Mouse (Mus musculus) layer of hippocampus, adult 2 months (tissue): ENCODE data around the gene Hist1h4b. TPM values are rescaled to one million over a fixed set of nuclear protein-coding genes. Genes with fewer than 3 reads are reported as not detected.
"Not testable (repeated sequence)": the region's sequence is repeated elsewhere in the genome, so short reads cannot be mapped to it uniquely, and the experiment has no call there.

Experiments used
- DNase-seq, 2 experiments: peaks; one replicate each; pipeline ENCODE4 v3.0.0; 2022; ENCODE audit warnings: low spot score in 2 of 2
- H3K27ac ChIP-seq: fragments of 200-600 bp; 2 replicates; pipeline ENCODE4 v1.8.1; 2022
- H3K4me3 ChIP-seq: fragments of 200-600 bp; 2 replicates; pipeline ENCODE4 v1.8.1; 2022; ENCODE audit warnings: mild to moderate bottlenecking
- CTCF ChIP-seq: fragments of 200-600 bp; conservative IDR thresholded peaks from 2 replicates; pipeline ENCODE4 v1.8.1; 2022; ENCODE audit warnings: antibody characterized with exemption, mild to moderate bottlenecking, moderate library complexity
- total RNA-seq, 2 experiments: library from RNA; stranded (reverse); gene quantifications; 2 replicates each; pipeline ENCODE4 v1.2.3; 2021

The Hist1h4b gene
- total RNA-seq, 2 experiments from 2014 or later = 70.9 to 73.8 TPM

DNA sequence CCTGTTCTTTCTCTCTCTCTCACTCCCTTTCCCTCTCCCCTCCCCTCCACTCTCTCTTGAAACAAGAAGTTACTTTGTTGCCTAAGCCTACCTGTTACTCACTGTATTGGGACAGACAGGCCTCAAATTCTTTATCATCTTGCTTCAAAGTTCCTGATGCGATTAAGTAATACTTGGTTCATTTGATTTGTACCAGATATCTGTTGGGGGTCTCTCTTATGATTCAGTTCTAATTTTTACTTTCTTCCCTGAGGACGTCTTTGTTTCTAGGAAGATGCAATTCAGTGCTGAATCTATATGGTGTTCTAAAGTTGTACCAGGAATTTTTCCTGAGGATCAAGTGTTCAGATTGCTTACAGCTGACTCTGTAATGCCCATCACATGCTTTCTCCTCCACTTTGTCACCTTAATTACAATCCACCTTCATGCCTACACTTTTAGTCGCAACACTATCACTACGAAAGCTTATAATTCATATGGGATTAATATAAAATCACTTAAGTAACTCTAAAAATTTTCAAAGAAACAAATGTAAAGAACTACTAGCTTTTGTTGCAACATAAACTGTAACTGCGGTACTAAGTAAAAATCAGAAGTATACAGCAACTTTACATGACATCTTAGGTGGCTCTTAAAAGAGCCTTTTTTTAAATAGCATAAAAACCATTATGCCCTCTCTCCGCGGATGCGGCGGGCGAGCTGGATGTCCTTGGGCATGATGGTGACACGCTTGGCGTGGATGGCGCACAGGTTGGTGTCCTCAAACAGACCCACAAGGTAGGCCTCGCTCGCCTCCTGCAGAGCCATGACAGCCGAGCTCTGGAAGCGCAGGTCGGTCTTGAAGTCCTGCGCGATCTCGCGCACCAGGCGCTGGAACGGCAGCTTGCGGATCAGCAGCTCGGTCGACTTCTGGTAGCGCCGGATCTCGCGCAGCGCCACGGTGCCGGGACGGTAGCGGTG is 12.1 kb upstream of the Hist1h4b start:
- DNase-seq = no peak
- no peak for TF ChIP-seq CTCF
- Histone ChIP-seq H3K4me3 (peak overlapping the region; percentile 59; the same call in 1 of the 2 replicates), H3K27ac (no peak overlapping the region)

- H3K4me3 ChIP-seq = peak within 1 kb of the TSS; percentile 59
- peak; percentile 33 for TF ChIP-seq CTCF
- peak within 1 kb of the TSS; percentile 91 for H3K27ac ChIP-seq
- DNase-seq = peak; percentile 82 to 83
These were observed 11.2 kb upstream of the Hist1h4b start, which contains the start of gene Hist1h3c for GRCm38 (mm10) chr13:23745381-23746161. Hist1h3c (minus strand) TSS chr13:23745602.

DNA sequence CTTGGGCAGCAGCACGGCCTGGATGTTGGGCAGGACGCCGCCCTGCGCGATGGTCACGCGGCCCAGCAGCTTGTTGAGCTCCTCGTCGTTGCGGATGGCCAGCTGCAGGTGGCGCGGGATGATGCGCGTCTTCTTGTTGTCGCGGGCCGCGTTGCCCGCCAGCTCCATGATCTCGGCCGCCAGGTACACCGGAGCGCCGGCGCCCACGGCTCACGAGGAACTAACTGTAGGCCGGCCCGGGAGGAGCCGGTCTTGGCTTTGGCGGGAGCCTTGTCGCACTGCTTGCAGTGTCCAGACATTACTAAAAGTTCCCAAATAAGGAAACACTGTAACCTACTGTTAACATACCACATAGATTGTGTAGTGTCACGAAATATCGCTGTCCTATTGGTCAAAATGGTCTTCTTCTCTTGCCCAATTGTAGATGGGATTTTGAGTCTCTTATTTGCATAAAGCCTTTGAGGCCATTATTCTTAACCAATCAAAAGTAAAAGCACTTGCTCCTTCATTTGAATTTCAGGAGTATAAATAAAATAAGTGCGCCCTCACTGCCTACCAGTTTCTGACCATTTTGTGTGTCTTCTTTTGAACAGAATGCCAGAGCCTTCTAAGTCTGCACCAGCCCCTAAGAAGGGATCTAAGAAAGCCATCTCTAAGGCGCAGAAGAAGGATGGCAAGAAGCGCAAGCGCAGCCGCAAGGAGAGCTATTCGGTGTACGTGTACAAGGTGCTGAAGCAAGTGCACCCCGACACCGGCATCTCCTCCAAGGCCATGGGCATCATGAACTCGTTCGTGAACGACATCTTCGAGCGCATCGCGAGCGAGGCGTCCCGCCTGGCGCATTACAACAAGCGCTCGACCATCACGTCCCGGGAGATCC is 10.4 kb upstream of the Hist1h4b start, which contains the start of gene Hist1h2bb:
TSS of gene Hist1h2bb (plus strand) at position 534 of the 880 bp plus-strand sequence.
- Histone ChIP-seq H3K27ac (peak within 1 kb of the TSS; percentile 91), H3K4me3 (peak within 1 kb of the TSS; percentile 59)
- TF ChIP-seq CTCF = peak; percentile 50
- DNase-seq = peak; percentile 52 to 87

- DNase-seq = no peak
- H3K4me3 ChIP-seq = peak overlapping the region; percentile 59
- TF ChIP-seq CTCF = no peak
- peak overlapping the region; percentile 91 for H3K27ac ChIP-seq
These were observed 9.5 kb upstream of the Hist1h4b start for GRCm38 (mm10) chr13:23747081-23747891.

DNA sequence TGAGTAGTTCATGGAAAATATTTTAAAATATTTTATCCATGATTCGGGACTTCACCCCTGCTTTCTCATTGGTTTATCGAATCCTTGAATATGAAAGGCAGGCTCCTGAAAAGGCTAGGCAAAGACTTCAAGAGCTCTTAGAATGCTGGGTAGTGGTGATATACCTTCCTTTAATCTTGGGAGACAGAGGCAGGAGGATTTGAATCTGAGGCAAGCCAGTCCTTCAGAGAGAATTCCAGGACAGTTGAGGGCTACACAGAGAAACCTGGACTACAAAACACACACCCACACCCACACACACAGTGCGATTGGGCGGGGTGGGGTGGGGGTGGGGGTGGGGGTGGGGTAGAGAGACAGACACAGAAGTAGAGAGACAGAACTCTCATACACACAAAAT is 8.9 kb upstream of the Hist1h4b start:
- Histone ChIP-seq H3K4me3 (no peak overlapping the region), H3K27ac (peak overlapping the region; percentile 91)
- DNase-seq = no peak
- no peak for TF ChIP-seq CTCF

DNA sequence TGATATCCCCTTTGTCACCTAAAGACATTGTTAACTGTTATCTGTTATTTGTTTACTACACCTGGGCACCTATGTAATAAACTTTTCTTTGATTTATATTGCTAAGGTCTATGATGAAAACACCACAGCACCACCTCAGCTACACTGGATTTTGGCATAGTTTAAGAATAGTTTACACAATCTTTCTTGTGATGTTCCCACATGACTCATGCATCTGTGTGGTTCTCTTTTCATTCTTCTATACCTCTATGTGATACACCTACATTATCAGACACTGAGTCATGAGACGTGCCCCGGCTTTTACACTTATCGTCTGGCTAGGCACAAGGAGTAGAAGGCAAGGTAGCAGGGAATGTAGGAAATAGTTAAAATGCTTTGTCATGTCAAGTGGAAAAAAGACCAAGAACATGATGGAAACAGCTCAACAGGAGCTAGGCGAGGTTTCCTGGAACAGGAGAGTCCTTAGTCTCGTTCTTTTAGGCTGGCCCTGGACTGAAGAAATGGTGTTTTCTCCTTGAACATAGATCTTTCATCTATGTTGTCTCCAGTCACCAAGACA is 7.2 kb upstream of the Hist1h4b start:
- DNase-seq = no peak
- Histone ChIP-seq H3K27ac (peak overlapping the region; percentile 93), H3K4me3 (no peak overlapping the region)
- no peak for TF ChIP-seq CTCF

GRCm38 (mm10) chr13:23750839-23751477 is 5.9 kb upstream of the Hist1h4b start, which contains the start of gene Hist1h2ab:
Hist1h2ab (plus strand) TSS chr13:23751126.
- DNase-seq = not testable (repeated sequence)
- peak; percentile 31 for TF ChIP-seq CTCF

DNA sequence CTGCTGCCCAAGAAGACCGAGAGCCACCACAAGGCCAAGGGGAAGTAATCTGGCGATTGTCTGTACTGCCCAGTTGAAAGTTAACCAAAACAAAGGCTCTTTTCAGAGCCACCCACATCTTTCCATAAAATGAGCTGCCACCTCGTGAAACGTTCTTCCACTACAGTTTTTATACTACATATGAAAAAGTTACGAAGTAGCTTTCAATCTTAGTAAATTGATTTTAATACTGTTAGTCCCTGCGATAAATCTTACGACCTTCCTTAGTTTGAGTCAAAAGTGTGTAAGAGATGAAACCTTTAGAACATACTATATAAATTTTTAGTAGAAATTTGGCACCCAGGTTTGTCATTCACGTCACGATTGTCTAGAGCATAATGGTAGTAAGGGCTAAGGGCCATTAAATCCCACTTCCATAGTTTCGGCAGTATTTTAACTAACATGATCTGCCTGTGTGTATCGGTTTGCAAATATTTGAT is 5.3 kb upstream of the Hist1h4b start:
- no peak; the same call in none of the 2 replicates for TF ChIP-seq CTCF
- Histone ChIP-seq H3K4me3 (peak overlapping the region; percentile 35), H3K27ac (peak overlapping the region; percentile 93)
- no peak for DNase-seq

More at GRCm38 (mm10) chr13:23750839-23751477, 5.9 kb upstream of the Hist1h4b start, which contains the start of gene Hist1h2ab:
- Histone ChIP-seq H3K4me3 (peak within 1 kb of the TSS; percentile 58), H3K27ac (peak within 1 kb of the TSS; percentile 93)

DNA sequence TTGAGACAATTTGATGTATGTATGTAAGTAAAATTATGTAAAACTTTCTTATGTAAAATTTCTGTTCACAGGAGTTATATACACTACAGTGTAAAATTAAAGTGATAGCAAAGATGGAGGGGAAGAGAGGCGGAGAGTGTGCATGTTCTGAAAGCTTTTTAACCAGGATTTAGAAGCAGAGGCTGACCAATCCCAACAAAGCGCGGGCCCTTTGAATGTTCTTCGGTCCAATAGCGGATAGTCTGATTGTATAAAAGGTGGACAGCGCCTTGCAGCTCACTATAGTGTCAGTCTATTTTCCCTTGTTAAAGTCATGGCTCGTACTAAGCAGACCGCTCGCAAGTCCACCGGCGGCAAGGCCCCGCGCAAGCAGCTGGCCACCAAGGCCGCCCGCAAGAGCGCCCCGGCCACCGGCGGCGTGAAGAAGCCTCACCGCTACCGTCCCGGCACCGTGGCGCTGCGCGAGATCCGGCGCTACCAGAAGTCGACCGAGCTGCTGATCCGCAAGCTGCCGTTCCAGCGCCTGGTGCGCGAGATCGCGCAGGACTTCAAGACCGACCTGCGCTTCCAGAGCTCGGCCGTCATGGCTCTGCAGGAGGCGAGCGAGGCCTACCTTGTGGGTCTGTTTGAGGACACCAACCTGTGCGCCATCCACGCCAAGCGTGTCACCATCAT is 4.6 kb upstream of the Hist1h4b start, which contains the start of gene Hist1h3b:
TSS of gene Hist1h3b (plus strand) at position 201 of the 675 bp plus-strand sequence.
- H3K27ac ChIP-seq = peak within 1 kb of the TSS; percentile 93
- peak; percentile 30; the same call in 1 of the 2 replicates for TF ChIP-seq CTCF
- H3K4me3 ChIP-seq = peak within 1 kb of the TSS; percentile 58
- DNase-seq = peak; percentile 92 to 93

- no peak for TF ChIP-seq CTCF
- no peak overlapping the region for H3K4me3 ChIP-seq
- no peak for DNase-seq
- no peak overlapping the region for H3K27ac ChIP-seq
These were observed 4.1 kb upstream of the Hist1h4b start for GRCm38 (mm10) chr13:23752742-23753172.
